Mouse (Mus musculus): ENCODE measurements around the gene Cnr1. TPM values are rescaled to one million over a fixed set of nuclear protein-coding genes. Genes with fewer than 3 reads are reported as not detected.

The Cnr1 gene
- polyA plus RNA-seq, 1 experiment from 2014 or later, result 6.4 TPM

GRCm38 (mm10) chr4:33924889-33925245 lies 474 bp downstream of the Cnr1 start:
- H3K27ac ChIP-seq (ENCODE audit: low read length), result peak overlapping the region; percentile 81
- WGBS, result 2% methylated on average over 19 of the region's 24 CpGs

GRCm38 (mm10) chr4:33925489-33925888 lies 1.1 kb downstream of the Cnr1 start:
- H3K4me2 ChIP-seq (replicated peaks; ENCODE audit: low read depth, low read length), result peak overlapping the region; percentile 90
- H3K4me1 ChIP-seq (ENCODE audit: control insufficient read depth, insufficient read depth, low read length), result no peaks in the 10 kb centered on the region
- no peaks in the 10 kb centered on the region for H3K9me3 ChIP-seq (ENCODE audit: control insufficient read depth, low read depth, low read length)
- peaks cover 3% of the 10 kb centered on the region; the same call in 1 of the 2 replicates for H3K27me3 ChIP-seq (ENCODE audit: control insufficient read depth, insufficient read depth, low read length)
- WGBS, result 43% methylated on average over 4 of the region's 4 CpGs
- H3K36me3 ChIP-seq (ENCODE audit: control insufficient read depth, insufficient read depth, low read length), result no peaks in the 10 kb centered on the region
- H3K4me3 ChIP-seq (ENCODE audit: low read depth, low read length), result peak overlapping the region; percentile 63
- H3K27ac ChIP-seq (ENCODE audit: low read length), result no peak overlapping the region
- ATAC-seq (ENCODE audit: insufficient number of reproducible peaks, insufficient read depth, low FRiP score, low read depth), result no peak
- H3K9ac ChIP-seq (replicated peaks; ENCODE audit: low read depth, low read length), result no peak overlapping the region

More at GRCm38 (mm10) chr4:33924889-33925245, 474 bp downstream of the Cnr1 start:
- H3K27me3 ChIP-seq (ENCODE audit: control insufficient read depth, insufficient read depth, low read length), result peaks cover 3% of the 10 kb centered on the region; the same call in 1 of the 2 replicates
- H3K36me3 ChIP-seq (ENCODE audit: control insufficient read depth, insufficient read depth, low read length), result no peaks in the 10 kb centered on the region
- peak overlapping the region; percentile 63 for H3K4me3 ChIP-seq (ENCODE audit: low read depth, low read length)
- no peaks in the 10 kb centered on the region for H3K9me3 ChIP-seq (ENCODE audit: control insufficient read depth, low read depth, low read length)
- ATAC-seq (ENCODE audit: insufficient number of reproducible peaks, insufficient read depth, low FRiP score, low read depth), result peak; percentile 26
- peak overlapping the region; percentile 58 for H3K9ac ChIP-seq (replicated peaks; ENCODE audit: low read depth, low read length)
- no peaks in the 10 kb centered on the region for H3K4me1 ChIP-seq (ENCODE audit: control insufficient read depth, insufficient read depth, low read length)
- H3K4me2 ChIP-seq (replicated peaks; ENCODE audit: low read depth, low read length), result peak overlapping the region; percentile 90

- Histone ChIP-seq H3K4me2 (replicated peaks; ENCODE audit: low read depth, low read length) (no peak overlapping the region), H3K27me3 (ENCODE audit: control insufficient read depth, insufficient read depth, low read length) (peaks cover 3% of the 10 kb centered on the region; the same call in 1 of the 2 replicates)
- no peak for ATAC-seq (ENCODE audit: insufficient number of reproducible peaks, insufficient read depth, low FRiP score, low read depth)
Measured at GRCm38 (mm10) chr4:33926010-33926409, 1.6 kb downstream of the Cnr1 start.

GRCm38 (mm10) chr4:33926730-33927263 lies 2.4 kb downstream of the Cnr1 start:
- H3K27me3 ChIP-seq (ENCODE audit: control insufficient read depth, insufficient read depth, low read length), result peaks cover 3% of the 10 kb centered on the region; the same call in 1 of the 2 replicates
- no peak overlapping the region for H3K4me3 ChIP-seq (ENCODE audit: low read depth, low read length)
- no peak overlapping the region for H3K9ac ChIP-seq (replicated peaks; ENCODE audit: low read depth, low read length)
- H3K4me2 ChIP-seq (replicated peaks; ENCODE audit: low read depth, low read length), result no peak overlapping the region
- no peak for ATAC-seq (ENCODE audit: insufficient number of reproducible peaks, insufficient read depth, low FRiP score, low read depth)
- no peak overlapping the region for H3K27ac ChIP-seq (ENCODE audit: low read length)
- no peaks in the 10 kb centered on the region for H3K4me1 ChIP-seq (ENCODE audit: control insufficient read depth, insufficient read depth, low read length)
- H3K9me3 ChIP-seq (ENCODE audit: control insufficient read depth, low read depth, low read length), result no peaks in the 10 kb centered on the region
- 81% methylated on average over 7 of the region's 7 CpGs for WGBS
- no peaks in the 10 kb centered on the region for H3K36me3 ChIP-seq (ENCODE audit: control insufficient read depth, insufficient read depth, low read length)

More at GRCm38 (mm10) chr4:33926010-33926409, 1.6 kb downstream of the Cnr1 start:
- H3K36me3 ChIP-seq (ENCODE audit: control insufficient read depth, insufficient read depth, low read length), result no peaks in the 10 kb centered on the region
- no peaks in the 10 kb centered on the region for H3K9me3 ChIP-seq (ENCODE audit: control insufficient read depth, low read depth, low read length)
- 49% methylated on average over 6 of the region's 6 CpGs for WGBS
- no peak overlapping the region for H3K27ac ChIP-seq (ENCODE audit: low read length)
- no peaks in the 10 kb centered on the region for H3K4me1 ChIP-seq (ENCODE audit: control insufficient read depth, insufficient read depth, low read length)
- no peak overlapping the region for H3K4me3 ChIP-seq (ENCODE audit: low read depth, low read length)
- no peak overlapping the region for H3K9ac ChIP-seq (replicated peaks; ENCODE audit: low read depth, low read length)

GRCm38 (mm10) chr4:33927644-33928043 lies 3.3 kb downstream of the Cnr1 start:
- H3K27ac ChIP-seq (ENCODE audit: low read length), result no peak overlapping the region
- no peak overlapping the region for H3K4me3 ChIP-seq (ENCODE audit: low read depth, low read length)
- H3K27me3 ChIP-seq (ENCODE audit: control insufficient read depth, insufficient read depth, low read length), result peaks cover under 1% of the 10 kb centered on the region; the same call in 1 of the 2 replicates
- ATAC-seq (ENCODE audit: insufficient number of reproducible peaks, insufficient read depth, low FRiP score, low read depth), result no peak
- H3K4me1 ChIP-seq (ENCODE audit: control insufficient read depth, insufficient read depth, low read length), result no peaks in the 10 kb centered on the region
- H3K36me3 ChIP-seq (ENCODE audit: control insufficient read depth, insufficient read depth, low read length), result no peaks in the 10 kb centered on the region
- H3K9ac ChIP-seq (replicated peaks; ENCODE audit: low read depth, low read length), result no peak overlapping the region
- H3K4me2 ChIP-seq (replicated peaks; ENCODE audit: low read depth, low read length), result no peak overlapping the region
- no peaks in the 10 kb centered on the region for H3K9me3 ChIP-seq (ENCODE audit: control insufficient read depth, low read depth, low read length)
- 89% methylated on average over 3 of the region's 3 CpGs for WGBS

- 69% methylated on average over 1 of the region's 1 CpGs for WGBS
- Histone ChIP-seq H3K9ac (replicated peaks; ENCODE audit: low read depth, low read length) (no peak overlapping the region), H3K4me2 (replicated peaks; ENCODE audit: low read depth, low read length) (no peak overlapping the region), H3K36me3 (ENCODE audit: control insufficient read depth, insufficient read depth, low read length) (no peaks in the 10 kb centered on the region), H3K4me1 (ENCODE audit: control insufficient read depth, insufficient read depth, low read length) (no peaks in the 10 kb centered on the region), H3K4me3 (ENCODE audit: low read depth, low read length) (no peak overlapping the region), H3K27me3 (ENCODE audit: control insufficient read depth, insufficient read depth, low read length) (no peaks in the 10 kb centered on the region), H3K27ac (ENCODE audit: low read length) (no peak overlapping the region), H3K9me3 (ENCODE audit: control insufficient read depth, low read depth, low read length) (no peaks in the 10 kb centered on the region)
- ATAC-seq (ENCODE audit: insufficient number of reproducible peaks, insufficient read depth, low FRiP score, low read depth), result no peak
Measured at GRCm38 (mm10) chr4:33928450-33928849, 4.1 kb downstream of the Cnr1 start.

GRCm38 (mm10) chr4:33931347-33931746 lies 7.0 kb downstream of the Cnr1 start:
- H3K27ac ChIP-seq (ENCODE audit: low read length), result no peak overlapping the region
- no peak overlapping the region for H3K9ac ChIP-seq (replicated peaks; ENCODE audit: low read depth, low read length)
- no peak overlapping the region for H3K4me2 ChIP-seq (replicated peaks; ENCODE audit: low read depth, low read length)
- no peaks in the 10 kb centered on the region for H3K4me1 ChIP-seq (ENCODE audit: control insufficient read depth, insufficient read depth, low read length)
- ATAC-seq (ENCODE audit: insufficient number of reproducible peaks, insufficient read depth, low FRiP score, low read depth), result no peak
- 85% methylated on average over 8 of the region's 8 CpGs for WGBS
- no peak overlapping the region for H3K4me3 ChIP-seq (ENCODE audit: low read depth, low read length)
- no peaks in the 10 kb centered on the region for H3K9me3 ChIP-seq (ENCODE audit: control insufficient read depth, low read depth, low read length)
- H3K27me3 ChIP-seq (ENCODE audit: control insufficient read depth, insufficient read depth, low read length), result no peaks in the 10 kb centered on the region
- no peaks in the 10 kb centered on the region for H3K36me3 ChIP-seq (ENCODE audit: control insufficient read depth, insufficient read depth, low read length)

- Histone ChIP-seq H3K9me3 (ENCODE audit: control insufficient read depth, low read depth, low read length) (no peaks in the 10 kb centered on the region), H3K36me3 (ENCODE audit: control insufficient read depth, insufficient read depth, low read length) (no peaks in the 10 kb centered on the region), H3K27me3 (ENCODE audit: control insufficient read depth, insufficient read depth, low read length) (no peaks in the 10 kb centered on the region), H3K4me2 (replicated peaks; ENCODE audit: low read depth, low read length) (no peak overlapping the region), H3K27ac (ENCODE audit: low read length) (no peak overlapping the region), H3K9ac (replicated peaks; ENCODE audit: low read depth, low read length) (no peak overlapping the region), H3K4me3 (ENCODE audit: low read depth, low read length) (no peak overlapping the region), H3K4me1 (ENCODE audit: control insufficient read depth, insufficient read depth, low read length) (no peaks in the 10 kb centered on the region)
- ATAC-seq (ENCODE audit: insufficient number of reproducible peaks, insufficient read depth, low FRiP score, low read depth), result no peak
- 68% methylated on average over 5 of the region's 5 CpGs for WGBS
Measured at GRCm38 (mm10) chr4:33941557-33941956, 17.2 kb downstream of the Cnr1 start.

- no peaks in the 10 kb centered on the region for H3K27me3 ChIP-seq (ENCODE audit: control insufficient read depth, insufficient read depth, low read length)
- no peak overlapping the region for H3K4me2 ChIP-seq (replicated peaks; ENCODE audit: low read depth, low read length)
- no peak overlapping the region for H3K4me3 ChIP-seq (ENCODE audit: low read depth, low read length)
- no peak overlapping the region for H3K9ac ChIP-seq (replicated peaks; ENCODE audit: low read depth, low read length)
- H3K27ac ChIP-seq (ENCODE audit: low read length), result no peak overlapping the region
- H3K4me1 ChIP-seq (ENCODE audit: control insufficient read depth, insufficient read depth, low read length), result no peaks in the 10 kb centered on the region
- ATAC-seq (ENCODE audit: insufficient number of reproducible peaks, insufficient read depth, low FRiP score, low read depth), result no peak
- WGBS, result 96% methylated on average over 13 of the region's 13 CpGs
- no peaks in the 10 kb centered on the region for H3K9me3 ChIP-seq (ENCODE audit: control insufficient read depth, low read depth, low read length)
- H3K36me3 ChIP-seq (ENCODE audit: control insufficient read depth, insufficient read depth, low read length), result no peaks in the 10 kb centered on the region
Measured at GRCm38 (mm10) chr4:33943936-33944335, 19.5 kb downstream of the Cnr1 start.
